Mouse (Mus musculus) Patski (cell line): ENCODE data around the gene Ube4b. TPM values are rescaled to one million over a fixed set of nuclear protein-coding genes. Genes with fewer than 3 reads are reported as not detected.

Experiments used
- ATAC-seq: fragments of 100-300 bp; one replicate; pipeline ENCODE4 v1.8.0; 2021
- CTCF ChIA-PET: fragments of 350-600 bp; sonication (Branson Sonifier 250); formaldehyde crosslinking; loops from one replicate; lab custom pipeline; 2022; ENCODE audit warnings: inconsistent platforms; lab: Charles Lee
- POLR2A ChIA-PET: fragments of 350-600 bp; sonication (Branson Sonifier 250); formaldehyde crosslinking; loops from one replicate; lab custom pipeline; 2022; ENCODE audit warnings: antibody characterized with exemption, inconsistent platforms; lab: Charles Lee
- DNase-seq: peaks from one replicate; pipeline ENCODE4 v3.0.0-alpha.2; 2011; ENCODE audit warnings: low read depth, low spot score
- H3K27me3 ChIP-seq: fragments of 371-371 bp; one replicate; pipeline ENCODE4 v1.5.1; 2021
- CTCF ChIP-seq: fragments of 100-300 bp; IDR thresholded peaks from one replicate; pipeline ENCODE4 v1.5.1; 2021
- in situ Hi-C: fragments of 300-500 bp; cut with MboI; formaldehyde crosslinking; loops from 3 replicates; pipeline ENCODE4 v1.11.1; 2018; ENCODE audit warnings: low pct_unique_long_range_greater_than_20kb, mixed read lengths
- polyA plus RNA-seq: library from polyadenylated mRNA; unstranded; gene quantifications from one replicate; pipeline ENCODE4 v1.2.3, GENCODE M21; 2021

Ube4b gene
- polyA plus RNA-seq, 1 experiment from 2014 or later = 63.9 TPM

DNA sequence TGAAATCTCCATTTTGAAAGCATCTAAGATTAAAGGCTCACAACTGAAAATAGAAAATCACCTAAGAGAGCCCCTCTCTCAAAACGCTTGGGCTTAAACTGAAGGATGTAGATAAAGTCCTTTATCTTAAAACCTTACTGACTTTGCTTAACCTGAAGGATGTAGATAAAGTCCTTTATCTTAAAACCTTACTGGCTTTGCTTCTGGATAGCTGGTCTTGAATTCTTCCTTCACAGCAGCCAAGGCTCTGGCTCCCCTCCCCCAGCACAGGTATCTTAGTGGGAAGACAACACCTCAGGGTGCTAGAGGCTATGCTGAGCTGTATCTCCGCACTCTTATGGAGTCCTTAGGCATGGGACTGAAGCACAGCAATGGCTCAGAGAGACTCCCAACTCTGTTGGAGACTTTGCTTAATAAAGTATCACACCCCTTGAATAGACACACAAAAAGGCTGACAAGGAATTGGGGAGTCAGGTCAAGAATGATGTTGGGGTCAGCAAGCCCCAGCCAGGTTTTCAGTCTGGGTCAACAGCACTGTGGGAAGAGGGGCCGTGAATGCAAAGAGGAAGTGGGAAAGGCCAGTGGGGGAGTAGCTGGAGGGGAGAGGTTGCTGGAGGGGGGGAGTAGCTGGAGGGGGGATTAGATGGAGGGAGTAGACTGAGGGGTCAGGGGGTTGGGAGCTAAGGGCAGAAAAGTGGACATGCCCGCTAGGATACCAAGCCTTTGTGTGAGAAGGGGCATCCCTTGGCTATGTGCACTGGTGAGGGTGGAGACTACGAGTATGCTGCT, 86.9 kb downstream of the Ube4b start:
- ATAC-seq (no peak), DNase-seq (no peak)
- CTCF ChIA-PET = no interaction called here
- in situ Hi-C loops = loop anchor here (10.0 kb wide), 1 partner anchor 205 kb away; no protein-coding TSS in a partner anchor
- H3K27me3 ChIP-seq = no peaks in the 10 kb centered on the region
- no peak for TF ChIP-seq CTCF
- POLR2A ChIA-PET = interaction anchor here (1.3 kb wide), 1 partner anchor 12 kb away, joined by 3 read pairs; no protein-coding TSS in a partner anchor

DNA sequence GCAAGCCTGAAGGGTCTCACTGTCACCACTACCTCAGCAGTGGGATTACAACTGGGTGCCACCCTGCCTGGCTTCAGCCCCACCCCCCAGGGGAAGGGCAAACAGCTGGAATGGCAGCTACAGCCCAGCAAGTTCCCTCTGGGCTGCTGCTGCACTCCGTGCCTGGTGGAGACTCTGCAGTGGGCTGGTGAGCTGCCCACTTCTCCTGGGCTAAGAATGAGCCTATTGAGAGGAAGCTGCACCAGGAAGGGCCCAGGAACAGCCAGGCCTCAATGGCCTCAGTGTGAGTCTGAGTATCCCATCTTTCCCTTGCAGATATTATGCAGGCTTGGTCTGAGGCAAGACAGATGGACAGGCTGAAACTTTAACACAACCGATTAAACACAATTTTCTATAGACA, 88.4 kb downstream of the Ube4b start:
- in situ Hi-C loops = no loop called here
- DNase-seq (no peak), ATAC-seq (no peak)
- CTCF ChIA-PET = no interaction called here
- no peak for TF ChIP-seq CTCF
- POLR2A ChIA-PET = no interaction called here
- H3K27me3 ChIP-seq = no peaks in the 10 kb centered on the region

DNA sequence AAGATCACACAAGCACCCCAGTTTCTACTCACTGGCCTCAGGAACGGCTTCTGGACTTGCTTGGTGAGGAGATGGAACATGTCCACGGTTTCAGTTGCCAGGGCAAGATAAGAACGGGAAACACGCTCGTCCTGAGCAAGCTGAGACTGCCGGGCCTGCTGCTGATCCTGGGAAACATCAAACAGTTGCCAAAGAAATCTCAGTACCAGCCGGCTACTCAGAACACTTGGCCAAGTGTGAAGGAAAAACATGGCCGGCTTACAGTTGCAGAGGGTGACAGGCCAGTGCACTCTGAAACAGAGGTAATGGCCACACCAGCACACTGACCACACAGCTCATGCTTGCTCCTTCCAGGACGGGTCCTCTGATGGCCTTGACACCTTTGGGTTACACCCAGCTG, 89.2 kb downstream of the Ube4b start:
- H3K27me3 ChIP-seq = no peaks in the 10 kb centered on the region
- ChIA-PET POLR2A (no interaction called here), CTCF (no interaction called here)
- in situ Hi-C loops = no loop called here
- no peak for TF ChIP-seq CTCF
- DNase-seq (no peak), ATAC-seq (no peak)

DNA sequence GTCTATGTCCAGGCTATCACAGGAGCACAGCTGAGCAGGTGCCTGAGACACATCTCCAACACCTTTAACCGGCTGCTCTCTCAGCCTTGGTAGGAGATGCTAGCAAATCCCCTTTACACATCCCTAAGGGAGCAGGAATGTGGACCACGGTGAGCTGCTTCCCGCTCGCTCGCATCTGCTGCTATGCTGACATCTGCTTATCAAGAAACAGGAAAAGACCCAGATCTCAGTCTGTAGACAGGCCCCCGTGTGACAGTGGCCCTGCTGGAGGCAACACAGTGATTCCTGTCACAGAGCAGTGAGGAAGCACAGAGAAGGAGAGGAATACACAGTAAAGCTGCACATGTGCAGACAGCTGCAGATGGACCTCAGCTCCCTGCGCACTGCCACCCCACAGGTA, 90.2 kb downstream of the Ube4b start:
- DNase-seq = no peak
- in situ Hi-C loops = no loop called here
- CTCF ChIA-PET = no interaction called here
- TF ChIP-seq CTCF = no peak
- no peak for ATAC-seq
- H3K27me3 ChIP-seq = no peaks in the 10 kb centered on the region
- POLR2A ChIA-PET = interaction anchor here (0.6 kb wide), 1 partner anchor 100 kb away, joined by 3 read pairs; no protein-coding TSS in a partner anchor

DNA sequence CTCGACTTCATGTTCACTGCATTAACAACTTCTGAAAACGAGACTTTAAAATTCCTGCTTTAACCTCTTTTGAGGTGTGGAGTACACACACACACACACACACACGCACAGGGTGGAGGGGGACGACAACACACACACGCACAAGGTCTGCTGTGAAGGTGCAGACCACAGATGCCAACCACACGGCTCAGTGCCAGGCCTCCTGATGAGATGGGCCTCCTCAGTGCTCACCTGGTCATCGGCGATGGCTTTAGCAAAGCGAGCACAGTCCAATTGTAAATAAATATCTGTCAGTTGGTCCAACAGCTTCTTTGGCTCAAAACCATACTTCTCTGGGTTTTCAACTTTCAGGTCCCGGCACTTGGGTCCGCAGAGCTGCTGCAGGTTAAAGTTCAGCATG, 91.7 kb downstream of the Ube4b start:
- DNase-seq (no peak), ATAC-seq (no peak)
- in situ Hi-C loops = no loop called here
- ChIA-PET CTCF (no interaction called here), POLR2A (interaction anchor here (0.7 kb wide), 1 partner anchor 15 kb away, joined by 3 read pairs; no protein-coding TSS in a partner anchor)
- no peaks in the 10 kb centered on the region for H3K27me3 ChIP-seq
- no peak for TF ChIP-seq CTCF

DNA sequence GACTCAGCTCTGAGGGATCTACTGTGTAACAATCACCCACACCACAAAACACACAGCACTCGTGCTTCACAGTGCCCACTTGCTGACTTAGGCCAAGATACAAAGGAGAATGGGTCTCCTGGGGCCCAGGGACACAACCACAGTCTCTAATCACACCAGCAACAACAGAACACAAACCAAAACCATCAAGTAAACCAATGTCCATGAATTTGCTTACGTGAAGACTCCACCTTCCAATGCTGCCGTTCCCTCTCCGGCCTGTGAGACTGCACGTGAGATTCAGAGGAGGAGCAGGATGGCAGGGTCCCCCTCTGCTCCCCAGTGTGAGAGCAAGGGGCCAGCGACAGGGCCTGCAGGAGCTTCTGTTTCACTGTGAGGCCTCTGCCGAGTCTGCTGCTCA, 93.8 kb downstream of the Ube4b start:
- H3K27me3 ChIP-seq = no peaks in the 10 kb centered on the region
- CTCF ChIA-PET = no interaction called here
- POLR2A ChIA-PET = interaction anchor here (1.0 kb wide), 1 partner anchor 15 kb away, joined by 4 read pairs; no protein-coding TSS in a partner anchor
- TF ChIP-seq CTCF = no peak
- ATAC-seq (no peak), DNase-seq (no peak)
- in situ Hi-C loops = no loop called here

DNA sequence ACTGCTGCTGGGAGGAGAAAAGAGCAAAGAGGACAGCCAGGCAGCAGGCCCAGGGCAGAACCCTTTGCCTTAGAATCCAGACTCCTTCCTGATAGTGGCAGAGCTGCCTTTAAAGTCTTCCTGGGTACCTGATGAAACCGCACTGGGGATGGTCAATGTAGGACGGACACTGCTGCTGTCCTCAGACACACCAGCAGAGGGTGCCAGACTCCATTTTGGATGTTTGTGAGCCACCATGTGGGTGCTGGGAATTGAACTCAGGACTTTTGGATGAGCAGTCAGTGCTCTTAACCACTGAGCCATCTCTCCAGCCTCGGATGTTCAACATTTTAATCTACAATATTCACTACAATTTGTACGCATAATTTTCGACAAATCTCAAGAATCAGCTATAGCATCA, 96.1 kb downstream of the Ube4b start:
- no peak for DNase-seq
- TF ChIP-seq CTCF = no peak
- CTCF ChIA-PET = no interaction called here
- H3K27me3 ChIP-seq = no peaks in the 10 kb centered on the region
- no peak for ATAC-seq
- POLR2A ChIA-PET = no interaction called here
- in situ Hi-C loops = no loop called here

DNA sequence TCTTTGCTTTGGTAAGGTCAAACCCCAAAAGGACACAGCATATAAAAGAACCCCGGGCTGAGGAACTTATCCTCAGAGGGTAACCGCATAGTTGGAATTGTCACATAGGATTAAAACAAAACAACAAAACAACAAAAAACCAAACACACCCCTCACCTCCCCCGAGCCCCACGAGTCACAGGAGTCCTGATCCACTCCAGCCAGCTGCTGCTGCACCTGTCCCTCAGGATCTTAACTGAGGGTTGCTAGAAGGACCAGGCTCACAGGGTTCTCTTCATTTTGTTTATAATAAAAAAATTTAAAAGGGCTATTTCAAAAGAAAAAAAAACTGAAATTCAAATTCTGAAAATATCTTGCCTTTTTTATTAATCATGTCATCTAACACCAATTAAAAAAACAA, 97.8 kb downstream of the Ube4b start:
- no peak for DNase-seq
- POLR2A ChIA-PET = no interaction called here

DNA sequence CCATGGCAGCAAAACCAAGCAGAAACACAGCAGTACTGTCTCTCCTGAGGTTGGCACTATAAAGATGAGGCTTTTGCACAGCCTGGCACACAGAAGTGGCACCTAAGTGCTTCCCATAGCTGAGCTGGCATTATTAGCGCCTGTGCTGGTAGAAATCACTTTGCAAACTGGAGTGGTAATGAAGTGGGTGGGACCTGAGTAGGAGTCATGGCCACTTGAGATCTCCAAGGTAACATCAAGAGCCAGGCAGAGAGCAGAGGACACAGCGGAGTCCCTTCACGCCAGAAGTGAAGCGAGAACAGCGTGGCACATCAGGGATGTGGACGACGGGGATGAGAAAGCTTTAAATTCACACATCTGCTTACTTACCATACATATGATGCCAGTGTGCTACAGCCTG, 99.3 kb downstream of the Ube4b start:
- no peak for TF ChIP-seq CTCF
- POLR2A ChIA-PET = no interaction called here
- CTCF ChIA-PET = no interaction called here

More for the DNA sequence above, 97.8 kb downstream of the Ube4b start:
- CTCF ChIA-PET = interaction anchor here (0.7 kb wide), 1 partner anchor 68 kb away, joined by 3 read pairs; no protein-coding TSS in a partner anchor
- in situ Hi-C loops = no loop called here
- ATAC-seq = no peak
- H3K27me3 ChIP-seq = no peaks in the 10 kb centered on the region
- no peak for TF ChIP-seq CTCF

DNA sequence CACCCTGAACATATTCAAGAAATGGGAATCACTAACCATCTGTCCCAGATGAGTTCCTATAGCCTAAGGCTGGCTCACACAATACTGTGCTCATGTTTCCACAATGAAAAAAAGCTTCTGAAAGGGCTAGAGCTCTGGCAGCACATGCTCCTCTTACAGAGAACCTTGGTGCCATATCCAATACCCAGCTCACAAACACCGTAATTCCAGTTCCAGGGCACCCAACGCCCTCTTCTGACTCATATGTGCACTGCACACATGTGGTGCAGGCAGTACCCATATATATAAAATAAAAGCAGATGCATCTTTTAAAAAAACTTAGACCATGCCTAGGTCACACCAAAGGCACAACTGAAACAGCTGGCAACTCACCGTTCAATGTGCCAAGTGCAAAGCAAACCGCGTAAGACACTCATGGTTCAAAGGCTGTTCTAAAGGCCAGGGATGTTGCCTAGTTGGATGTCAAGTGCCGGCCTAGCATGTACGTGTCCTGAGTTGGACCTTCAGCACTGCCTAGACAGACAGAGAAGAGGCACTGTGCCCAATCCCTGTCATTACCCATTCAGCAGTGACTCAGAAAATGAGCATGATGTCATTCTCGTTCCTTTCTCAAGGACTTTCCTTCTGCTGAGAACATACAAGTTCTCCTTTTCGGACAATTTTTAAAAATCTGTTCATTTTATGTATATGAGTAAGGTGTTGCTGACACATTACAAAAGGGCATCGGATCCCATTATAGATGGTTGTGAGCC, 101.0 kb downstream of the Ube4b start:
- CTCF ChIA-PET = interaction anchor here (1.0 to 1.3 kb wide), 2 partner anchors 17 to 181 kb away, joined by 3 to 4 read pairs; no protein-coding TSS in a partner anchor
- TF ChIP-seq CTCF = no peak

More for the DNA sequence above, 99.3 kb downstream of the Ube4b start:
- ATAC-seq (no peak), DNase-seq (no peak)
- in situ Hi-C loops = no loop called here
- H3K27me3 ChIP-seq = no peaks in the 10 kb centered on the region

More for the DNA sequence above, 101.0 kb downstream of the Ube4b start:
- POLR2A ChIA-PET = no interaction called here
- in situ Hi-C loops = no loop called here
- ATAC-seq = no peak
- no peaks in the 10 kb centered on the region for H3K27me3 ChIP-seq
- no peak for DNase-seq
